Mouse (Mus musculus) stomach, postnatal 0 days (tissue): ENCODE results near the gene Mad1l1. TPM values are rescaled to one million over a fixed set of nuclear protein-coding genes. Genes with fewer than 3 reads are reported as not detected.
"Not testable (repeated sequence)": the region's sequence is repeated elsewhere in the genome, so short reads cannot be mapped to it uniquely, and the experiment has no call there.

Experiments used
- ATAC-seq: fragments of 200-750 bp; cut with Nextera tagmentation; 2 replicates; pipeline ENCODE4 v1.8.0; 2017; ENCODE audit not compliant: low FRiP score, low TSS enrichment
- DNase-seq: peaks from one replicate; pipeline ENCODE4 v3.0.0-alpha.2; 2016; ENCODE audit warnings: low spot score
- H3K27ac ChIP-seq: fragments of 300-500 bp; sonication (generic); replicated peaks from 2 replicates; pipeline ENCODE4 v1.5.1; 2014; ENCODE audit warnings: mild to moderate bottlenecking, control low read depth
- H3K27me3 ChIP-seq: fragments of 300-500 bp; sonication (generic); 2 replicates; pipeline ENCODE4 v1.6.1; 2014; ENCODE audit warnings: low read length; ENCODE audit not compliant: control insufficient read depth, insufficient read depth
- H3K36me3 ChIP-seq: fragments of 300-500 bp; sonication (generic); 2 replicates; pipeline ENCODE4 v1.6.1; 2014; ENCODE audit warnings: low read length, mixed read lengths; ENCODE audit not compliant: control insufficient read depth, insufficient read depth
- H3K4me1 ChIP-seq: fragments of 300-500 bp; sonication (generic); replicated peaks from 2 replicates; pipeline ENCODE4 v1.6.1; 2014; ENCODE audit warnings: antibody characterized with exemption; ENCODE audit not compliant: control insufficient read depth, insufficient read depth
- H3K4me2 ChIP-seq: fragments of 300-500 bp; sonication (generic); replicated peaks from 2 replicates; pipeline ENCODE4 v1.6.1; 2014; ENCODE audit warnings: low read depth, mild to moderate bottlenecking, control low read depth, moderate library complexity
- H3K4me3 ChIP-seq: fragments of 300-500 bp; sonication (generic); 2 replicates; pipeline ENCODE4 v1.5.1; 2014; ENCODE audit warnings: low read depth, low read length, control low read depth
- H3K9ac ChIP-seq: fragments of 300-500 bp; sonication (generic); 2 replicates; pipeline ENCODE4 v1.6.1; 2014; ENCODE audit warnings: mild to moderate bottlenecking, low read length, control low read depth, mixed read lengths
- H3K9me3 ChIP-seq: fragments of 300-500 bp; sonication (generic); 2 replicates; pipeline ENCODE4 v1.6.1; 2016; ENCODE audit warnings: low read length; ENCODE audit not compliant: control insufficient read depth
- CTCF ChIP-seq: IDR thresholded peaks from 2 replicates; pipeline ENCODE4 v1.5.1; 2016; ENCODE audit warnings: antibody characterized with exemption, low read depth, mild to moderate bottlenecking, moderate library complexity
- EP300 ChIP-seq: optimal IDR thresholded peaks from 2 replicates; pipeline ENCODE3; 2016; ENCODE audit warnings: antibody characterized with exemption
- WGBS: fragments of 180-500 bp; shearing (Covaris S2); extraction: QIAGEN DNeasy Blood & Tissue Kit; methylation state at CpG from one replicate; pipeline ENCODE4 v1.1.7; 2014; 5-methylcytosine and 5-hydroxymethylcytosine counted together
- polyA plus RNA-seq: library from polyadenylated mRNA; unstranded; fragments of >200 nt; fragmentation: Nextera tagmentation; extraction: Ambion mirVana; gene quantifications from 2 replicates; pipeline ENCODE4 v1.2.1, GENCODE M21; 2015

Gene Mad1l1
- polyA plus RNA-seq, 1 experiment from 2014 or later: 14.2 TPM

GRCm38 (mm10) chr5:140002541-140002940, 318.8 kb downstream of the Mad1l1 start:
- Histone ChIP-seq H3K27me3 (no peaks in the 10 kb centered on the region), H3K9ac (no peak overlapping the region), H3K4me2 (no peak overlapping the region), H3K36me3 (no peaks in the 10 kb centered on the region), H3K9me3 (no peaks in the 10 kb centered on the region), H3K4me1 (no peaks in the 10 kb centered on the region), H3K27ac (no peak overlapping the region), H3K4me3 (no peak overlapping the region)
- no peak for DNase-seq
- 70% methylated on average over 3 of the region's 3 CpGs for WGBS
- no peak for TF ChIP-seq CTCF
- no peak for TF ChIP-seq EP300
- no peak for ATAC-seq

- TF ChIP-seq CTCF (no peak), EP300 (no peak)
- no peaks in the 10 kb centered on the region for H3K4me1 ChIP-seq
- H3K27me3 ChIP-seq: no peaks in the 10 kb centered on the region
- DNase-seq: no peak
- no peak overlapping the region for H3K9ac ChIP-seq
- no peak overlapping the region for H3K4me2 ChIP-seq
- H3K36me3 ChIP-seq: no peaks in the 10 kb centered on the region
- H3K9me3 ChIP-seq: no peaks in the 10 kb centered on the region
- WGBS: 31% methylated on average over 5 of the region's 6 CpGs
- no peak for ATAC-seq
- no peak overlapping the region for H3K27ac ChIP-seq
- no peak overlapping the region for H3K4me3 ChIP-seq
These were observed 322.4 kb downstream of the Mad1l1 start for GRCm38 (mm10) chr5:139998916-139999315.

GRCm38 (mm10) chr5:139998321-139998720, 323.0 kb downstream of the Mad1l1 start:
- H3K9me3 ChIP-seq, H3K27me3 ChIP-seq, H3K4me3 ChIP-seq, H3K27ac ChIP-seq, ATAC-seq, H3K36me3 ChIP-seq, H3K4me1 ChIP-seq, H3K4me2 ChIP-seq, DNase-seq, H3K9ac ChIP-seq: not testable (repeated sequence)
- WGBS: 69% methylated on average over 12 of the region's 12 CpGs

GRCm38 (mm10) chr5:139991531-139991930, 329.8 kb downstream of the Mad1l1 start:
- Histone ChIP-seq H3K27me3 (no peaks in the 10 kb centered on the region), H3K4me2 (no peak overlapping the region), H3K4me3 (no peak overlapping the region), H3K4me1 (no peaks in the 10 kb centered on the region), H3K9ac (no peak overlapping the region), H3K27ac (no peak overlapping the region), H3K36me3 (no peaks in the 10 kb centered on the region), H3K9me3 (no peaks in the 10 kb centered on the region)
- DNase-seq: no peak
- WGBS: 78% methylated on average over 3 of the region's 3 CpGs
- ATAC-seq: no peak
- TF ChIP-seq EP300 (no peak), CTCF (no peak)

- H3K4me3 ChIP-seq: no peak overlapping the region
- H3K36me3 ChIP-seq: no peaks in the 10 kb centered on the region
- H3K4me2 ChIP-seq: no peak overlapping the region
- H3K9me3 ChIP-seq: no peaks in the 10 kb centered on the region
- no peak for TF ChIP-seq CTCF
- no peaks in the 10 kb centered on the region for H3K4me1 ChIP-seq
- no peak overlapping the region for H3K9ac ChIP-seq
- DNase-seq (no peak), ATAC-seq (no peak)
- no peaks in the 10 kb centered on the region for H3K27me3 ChIP-seq
- WGBS: 36% methylated on average over 18 of the region's 18 CpGs
- H3K27ac ChIP-seq: no peak overlapping the region
These were observed 336.1 kb downstream of the Mad1l1 start for GRCm38 (mm10) chr5:139985073-139985746.

- ATAC-seq: no peak
- Histone ChIP-seq H3K9ac (no peak overlapping the region), H3K36me3 (no peaks in the 10 kb centered on the region), H3K27me3 (no peaks in the 10 kb centered on the region), H3K4me2 (no peak overlapping the region), H3K27ac (no peak overlapping the region), H3K4me1 (no peaks in the 10 kb centered on the region), H3K4me3 (no peak overlapping the region), H3K9me3 (no peaks in the 10 kb centered on the region)
- WGBS: 87% methylated on average over 1 of the region's 1 CpGs
- no peak for TF ChIP-seq CTCF
- TF ChIP-seq EP300: no peak
- DNase-seq: no peak
These were observed 339.4 kb downstream of the Mad1l1 start for GRCm38 (mm10) chr5:139981976-139982375.
